Mouse (Mus musculus): ENCODE data around the gene C2cd3. TPM values are rescaled to one million over a fixed set of nuclear protein-coding genes. Genes with fewer than 3 reads are reported as not detected.

The C2cd3 gene
- polyA plus RNA-seq, 1 experiment = 27.1 TPM

- TF ChIP-seq GATA1 (IDR thresholded peaks at IDR 0.05; ENCODE audit: low read length) = no peak
Observed at GRCm38 (mm10) chr7:100388174-100388573, 16.1 kb downstream of the C2cd3 start.

- TF ChIP-seq GATA1 (IDR thresholded peaks at IDR 0.05; ENCODE audit: low read length) = no peak
Observed at GRCm38 (mm10) chr7:100390166-100390565, 18.1 kb downstream of the C2cd3 start.

GRCm38 (mm10) chr7:100392265-100392664, 20.2 kb downstream of the C2cd3 start:
- no peak for TF ChIP-seq GATA1 (IDR thresholded peaks at IDR 0.05; ENCODE audit: low read length)

GRCm38 (mm10) chr7:100399231-100399913, 27.3 kb downstream of the C2cd3 start:
- TF ChIP-seq GATA1 (IDR thresholded peaks at IDR 0.05; ENCODE audit: low read length) = no peak

GRCm38 (mm10) chr7:100400899-100401539, 29.0 kb downstream of the C2cd3 start:
- no peak for TF ChIP-seq GATA1 (IDR thresholded peaks at IDR 0.05; ENCODE audit: low read length)

GRCm38 (mm10) chr7:100402715-100403114, 30.7 kb downstream of the C2cd3 start:
- TF ChIP-seq GATA1 (IDR thresholded peaks at IDR 0.05; ENCODE audit: low read length) = no peak

GRCm38 (mm10) chr7:100407677-100408076, 35.6 kb downstream of the C2cd3 start:
- no peak for TF ChIP-seq GATA1 (IDR thresholded peaks at IDR 0.05; ENCODE audit: low read length)

- TF ChIP-seq GATA1 (IDR thresholded peaks at IDR 0.05; ENCODE audit: low read length) = no peak
Observed at GRCm38 (mm10) chr7:100408684-100409083, 36.7 kb downstream of the C2cd3 start.

GRCm38 (mm10) chr7:100425795-100426194, 53.8 kb downstream of the C2cd3 start:
- no peak for TF ChIP-seq GATA1 (IDR thresholded peaks at IDR 0.05; ENCODE audit: low read length)

- no peak for TF ChIP-seq GATA1 (IDR thresholded peaks at IDR 0.05; ENCODE audit: low read length)
Observed at GRCm38 (mm10) chr7:100429102-100429501, 57.1 kb downstream of the C2cd3 start.

GRCm38 (mm10) chr7:100429911-100430310, 57.9 kb downstream of the C2cd3 start:
- TF ChIP-seq GATA1 (IDR thresholded peaks at IDR 0.05; ENCODE audit: low read length) = no peak

GRCm38 (mm10) chr7:100431103-100431502, 59.1 kb downstream of the C2cd3 start:
- TF ChIP-seq GATA1 (IDR thresholded peaks at IDR 0.05; ENCODE audit: low read length) = no peak

GRCm38 (mm10) chr7:100433295-100433694, 61.3 kb downstream of the C2cd3 start:
- no peak for TF ChIP-seq GATA1 (IDR thresholded peaks at IDR 0.05; ENCODE audit: low read length)

GRCm38 (mm10) chr7:100443728-100444127, 71.7 kb downstream of the C2cd3 start:
- no peak for TF ChIP-seq GATA1 (IDR thresholded peaks at IDR 0.05; ENCODE audit: low read length)

GRCm38 (mm10) chr7:100446271-100446670, 74.2 kb downstream of the C2cd3 start:
- TF ChIP-seq GATA1 (IDR thresholded peaks at IDR 0.05; ENCODE audit: low read length) = no peak

- TF ChIP-seq GATA1 (IDR thresholded peaks at IDR 0.05; ENCODE audit: low read length) = no peak
Observed at GRCm38 (mm10) chr7:100448530-100448929, 76.5 kb downstream of the C2cd3 start.

- no peak for TF ChIP-seq GATA1 (IDR thresholded peaks at IDR 0.05; ENCODE audit: low read length)
Observed at GRCm38 (mm10) chr7:100448985-100449384, 77.0 kb downstream of the C2cd3 start.

Measured in G1E-ER4 (cell line).